Mouse (Mus musculus): ENCODE measurements around the gene Art3. TPM values are rescaled to one million over a fixed set of nuclear protein-coding genes. Genes with fewer than 3 reads are reported as not detected.

The Art3 gene
- polyA plus RNA-seq, 1 experiment from 2014 or later, result 12.6 TPM

DNA sequence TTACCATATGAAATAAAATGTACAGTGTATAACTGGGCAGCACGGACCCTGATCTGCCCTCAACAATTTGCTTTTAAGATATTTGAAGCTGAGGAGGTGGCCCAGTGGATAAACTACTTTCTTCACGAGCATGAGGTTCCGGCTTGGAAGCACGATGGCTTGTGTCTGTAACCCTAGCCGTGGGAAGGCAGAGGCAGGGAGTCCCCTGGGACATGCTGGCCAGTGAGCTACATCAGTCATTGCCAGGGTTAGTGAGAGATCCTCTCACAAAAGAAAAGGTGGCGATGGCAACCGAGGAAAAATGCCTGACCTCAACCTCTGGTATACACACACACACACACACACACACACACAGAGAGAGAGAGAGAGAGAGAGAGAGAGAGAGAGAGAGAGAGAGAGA lies 52.1 kb downstream of the Art3 start:
- no peak overlapping the region for H3K27ac ChIP-seq (ENCODE audit: low read length)
- H3K9ac ChIP-seq (ENCODE audit: low read length), result no peak overlapping the region
- H3K4me1 ChIP-seq (replicated peaks; ENCODE audit: control insufficient read depth, insufficient read depth, low read length), result no peaks in the 10 kb centered on the region; the same call in 1 of the 2 replicates
- 51% methylated on average over 7 of the region's 7 CpGs for WGBS
- no peaks in the 10 kb centered on the region for H3K36me3 ChIP-seq (ENCODE audit: control insufficient read depth, insufficient read depth, low read length)
- no peak for ATAC-seq (ENCODE audit: low read depth)
- H3K4me3 ChIP-seq (ENCODE audit: low read length), result no peak overlapping the region
- H3K27me3 ChIP-seq (ENCODE audit: control insufficient read depth, insufficient read depth, low read depth, low read length), result peaks cover 2% of the 10 kb centered on the region; the same call in 1 of the 2 replicates
- no peaks in the 10 kb centered on the region for H3K9me3 ChIP-seq (ENCODE audit: control insufficient read depth, low read length)
- H3K4me2 ChIP-seq (ENCODE audit: low read depth, low read length), result no peak overlapping the region

DNA sequence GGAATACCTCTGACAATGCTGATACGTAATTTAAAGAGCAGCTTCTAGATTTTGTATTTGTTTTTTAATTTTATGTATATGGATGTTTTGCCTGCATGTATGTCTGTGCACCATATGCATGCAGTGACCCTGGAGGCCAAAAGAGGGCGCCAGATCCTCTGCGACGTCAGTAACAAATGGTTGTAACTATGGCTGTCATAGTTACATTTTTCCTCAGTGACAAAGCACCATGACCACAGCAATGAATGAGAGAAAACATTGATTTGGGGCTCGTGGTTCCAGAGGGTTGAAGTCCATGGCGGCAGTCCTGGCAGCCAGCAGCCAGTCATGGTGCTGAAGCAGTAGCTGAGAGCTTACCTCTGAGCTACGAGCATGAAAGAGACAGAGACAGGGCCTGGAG lies 53.2 kb downstream of the Art3 start:
- no peak overlapping the region for H3K9ac ChIP-seq (ENCODE audit: low read length)
- H3K36me3 ChIP-seq (ENCODE audit: control insufficient read depth, insufficient read depth, low read length), result no peaks in the 10 kb centered on the region
- H3K27ac ChIP-seq (ENCODE audit: low read length), result no peak overlapping the region
- H3K4me3 ChIP-seq (ENCODE audit: low read length), result no peak overlapping the region
- no peaks in the 10 kb centered on the region; the same call in 1 of the 2 replicates for H3K4me1 ChIP-seq (replicated peaks; ENCODE audit: control insufficient read depth, insufficient read depth, low read length)
- no peak for ATAC-seq (ENCODE audit: low read depth)
- H3K4me2 ChIP-seq (ENCODE audit: low read depth, low read length), result no peak overlapping the region
- H3K9me3 ChIP-seq (ENCODE audit: control insufficient read depth, low read length), result no peaks in the 10 kb centered on the region
- WGBS, result 45% methylated on average over 7 of the region's 7 CpGs
- peaks cover 6% of the 10 kb centered on the region for H3K27me3 ChIP-seq (ENCODE audit: control insufficient read depth, insufficient read depth, low read depth, low read length)

DNA sequence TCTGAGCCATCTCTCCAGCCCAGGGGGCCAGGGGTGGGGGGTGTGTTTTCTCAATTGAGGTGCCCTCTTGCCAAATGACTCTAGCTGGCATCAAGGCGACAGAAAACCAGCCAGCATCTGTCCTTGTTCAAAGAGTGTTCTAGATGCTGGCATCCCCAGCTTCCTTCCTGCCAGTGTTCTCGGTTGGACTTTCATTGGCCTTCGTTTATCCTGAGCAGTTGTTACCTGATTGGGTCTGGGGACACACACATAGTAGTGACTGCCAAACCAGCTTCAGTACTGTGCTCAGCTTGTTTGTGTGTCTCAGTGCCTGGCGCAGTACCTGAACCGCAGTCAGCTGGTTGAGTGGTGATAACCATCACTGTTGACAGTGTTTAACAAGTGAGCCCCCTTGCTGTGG lies 54.5 kb downstream of the Art3 start:
- Histone ChIP-seq H3K27me3 (ENCODE audit: control insufficient read depth, insufficient read depth, low read depth, low read length) (peaks cover 16% of the 10 kb centered on the region), H3K36me3 (ENCODE audit: control insufficient read depth, insufficient read depth, low read length) (no peaks in the 10 kb centered on the region), H3K9me3 (ENCODE audit: control insufficient read depth, low read length) (no peaks in the 10 kb centered on the region), H3K4me3 (ENCODE audit: low read length) (no peak overlapping the region), H3K9ac (ENCODE audit: low read length) (no peak overlapping the region), H3K27ac (ENCODE audit: low read length) (no peak overlapping the region), H3K4me1 (replicated peaks; ENCODE audit: control insufficient read depth, insufficient read depth, low read length) (no peaks in the 10 kb centered on the region; the same call in 1 of the 2 replicates), H3K4me2 (ENCODE audit: low read depth, low read length) (no peak overlapping the region)
- ATAC-seq (ENCODE audit: low read depth), result no peak
- WGBS, result 64% methylated on average over 5 of the region's 5 CpGs

DNA sequence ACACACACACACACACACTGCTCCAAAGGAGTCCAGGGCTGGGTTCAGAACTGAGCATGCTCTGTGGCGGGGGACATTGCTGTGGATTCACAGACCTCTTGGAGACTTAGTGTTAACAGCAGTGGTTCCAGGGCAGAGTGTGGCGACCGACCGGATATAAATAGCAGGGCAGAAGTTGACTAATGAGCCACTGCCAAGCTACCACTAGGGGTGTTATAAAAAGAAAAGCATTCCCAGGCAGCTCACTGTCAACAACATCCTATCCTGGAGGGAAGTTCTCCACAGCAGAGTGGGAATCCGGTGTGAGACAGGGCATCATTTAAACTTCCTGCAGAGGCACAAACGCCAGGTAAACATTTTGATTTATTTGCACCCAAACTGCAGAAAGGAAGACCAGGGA lies 55.0 kb downstream of the Art3 start:
- H3K9me3 ChIP-seq (ENCODE audit: control insufficient read depth, low read length), result no peaks in the 10 kb centered on the region
- peaks cover 22% of the 10 kb centered on the region for H3K27me3 ChIP-seq (ENCODE audit: control insufficient read depth, insufficient read depth, low read depth, low read length)
- no peak overlapping the region for H3K27ac ChIP-seq (ENCODE audit: low read length)
- H3K36me3 ChIP-seq (ENCODE audit: control insufficient read depth, insufficient read depth, low read length), result no peaks in the 10 kb centered on the region
- no peaks in the 10 kb centered on the region; the same call in 1 of the 2 replicates for H3K4me1 ChIP-seq (replicated peaks; ENCODE audit: control insufficient read depth, insufficient read depth, low read length)
- ATAC-seq (ENCODE audit: low read depth), result peak; percentile 69
- H3K4me3 ChIP-seq (ENCODE audit: low read length), result no peak overlapping the region
- H3K9ac ChIP-seq (ENCODE audit: low read length), result no peak overlapping the region
- no peak overlapping the region for H3K4me2 ChIP-seq (ENCODE audit: low read depth, low read length)
- WGBS, result 20% methylated on average over 6 of the region's 6 CpGs

DNA sequence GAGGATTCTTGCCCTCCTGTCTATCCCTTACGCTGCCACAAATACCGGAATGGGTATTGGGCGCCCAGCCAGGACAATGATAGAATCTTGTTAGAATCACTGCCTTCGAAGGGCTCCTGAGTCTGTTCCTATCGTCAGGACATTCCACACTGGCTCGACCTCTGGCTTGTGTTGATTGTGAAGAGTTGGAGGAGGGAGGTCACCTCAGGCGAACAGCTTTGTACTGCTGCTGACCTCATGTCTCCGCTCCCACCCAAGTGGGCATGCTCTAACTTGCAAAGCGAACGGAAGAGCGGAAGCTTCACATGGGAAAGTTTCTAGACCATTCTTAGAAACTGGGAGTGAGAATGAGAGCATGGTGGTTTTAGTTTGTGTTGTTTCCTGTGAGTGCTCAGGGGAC lies 55.8 kb downstream of the Art3 start:
- H3K4me2 ChIP-seq (ENCODE audit: low read depth, low read length), result no peak overlapping the region
- peaks cover 29% of the 10 kb centered on the region for H3K27me3 ChIP-seq (ENCODE audit: control insufficient read depth, insufficient read depth, low read depth, low read length)
- H3K4me1 ChIP-seq (replicated peaks; ENCODE audit: control insufficient read depth, insufficient read depth, low read length), result no peaks in the 10 kb centered on the region; the same call in 1 of the 2 replicates
- no peaks in the 10 kb centered on the region for H3K9me3 ChIP-seq (ENCODE audit: control insufficient read depth, low read length)
- H3K9ac ChIP-seq (ENCODE audit: low read length), result no peak overlapping the region
- WGBS, result 56% methylated on average over 11 of the region's 11 CpGs
- no peaks in the 10 kb centered on the region for H3K36me3 ChIP-seq (ENCODE audit: control insufficient read depth, insufficient read depth, low read length)
- no peak overlapping the region for H3K4me3 ChIP-seq (ENCODE audit: low read length)
- no peak overlapping the region for H3K27ac ChIP-seq (ENCODE audit: low read length)
- no peak for ATAC-seq (ENCODE audit: low read depth)

DNA sequence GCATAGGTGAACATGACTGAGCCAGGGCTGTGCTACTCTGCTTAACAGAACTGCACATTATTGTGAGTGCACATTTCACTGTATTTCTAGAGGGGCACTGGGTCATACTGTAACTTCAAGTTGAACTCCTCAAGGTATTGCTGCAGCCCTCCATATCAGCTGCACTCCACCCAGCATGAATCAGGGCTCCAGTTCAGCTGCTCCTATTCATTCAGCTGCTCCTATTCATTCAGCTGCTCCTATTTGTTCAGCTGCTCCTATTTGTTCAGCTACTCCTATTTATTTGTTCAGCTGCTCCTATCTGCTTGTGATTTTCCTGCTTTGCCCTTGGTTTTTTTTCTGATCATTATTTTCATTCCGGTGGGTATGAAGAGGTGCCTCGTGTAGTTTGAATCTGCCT lies 58.4 kb downstream of the Art3 start:
- H3K4me1 ChIP-seq (replicated peaks; ENCODE audit: control insufficient read depth, insufficient read depth, low read length), result no peaks in the 10 kb centered on the region; the same call in 1 of the 2 replicates
- 65% methylated on average over 2 of the region's 2 CpGs for WGBS
- H3K36me3 ChIP-seq (ENCODE audit: control insufficient read depth, insufficient read depth, low read length), result no peaks in the 10 kb centered on the region
- H3K4me2 ChIP-seq (ENCODE audit: low read depth, low read length), result no peak overlapping the region
- no peaks in the 10 kb centered on the region for H3K9me3 ChIP-seq (ENCODE audit: control insufficient read depth, low read length)
- H3K27me3 ChIP-seq (ENCODE audit: control insufficient read depth, insufficient read depth, low read depth, low read length), result peaks cover 46% of the 10 kb centered on the region
- H3K9ac ChIP-seq (ENCODE audit: low read length), result no peak overlapping the region
- ATAC-seq (ENCODE audit: low read depth), result no peak
- H3K4me3 ChIP-seq (ENCODE audit: low read length), result no peak overlapping the region
- no peak overlapping the region for H3K27ac ChIP-seq (ENCODE audit: low read length)

DNA sequence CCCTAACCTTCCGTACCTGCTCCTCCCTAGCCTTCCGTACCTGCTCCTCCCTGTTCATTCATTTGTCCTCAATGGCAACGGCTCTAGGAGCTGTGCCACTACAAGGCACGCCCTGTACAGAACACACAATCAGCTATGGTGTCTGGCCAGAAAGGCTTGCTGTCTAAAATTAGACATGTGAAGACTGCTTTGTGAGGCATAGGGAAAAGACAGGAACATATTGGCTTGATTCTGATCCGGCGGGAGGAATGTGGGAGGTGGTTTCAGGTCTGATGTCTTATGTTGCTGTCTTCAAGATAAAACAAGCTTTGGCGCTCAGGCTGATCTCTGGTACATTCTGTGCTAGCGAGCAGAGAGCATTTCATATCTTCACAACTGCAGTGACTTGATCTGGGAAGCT lies 59.0 kb downstream of the Art3 start:
- Histone ChIP-seq H3K9ac (ENCODE audit: low read length) (no peak overlapping the region), H3K9me3 (ENCODE audit: control insufficient read depth, low read length) (no peaks in the 10 kb centered on the region), H3K4me2 (ENCODE audit: low read depth, low read length) (no peak overlapping the region), H3K27me3 (ENCODE audit: control insufficient read depth, insufficient read depth, low read depth, low read length) (peaks cover 46% of the 10 kb centered on the region), H3K36me3 (ENCODE audit: control insufficient read depth, insufficient read depth, low read length) (no peaks in the 10 kb centered on the region), H3K27ac (ENCODE audit: low read length) (no peak overlapping the region), H3K4me1 (replicated peaks; ENCODE audit: control insufficient read depth, insufficient read depth, low read length) (no peaks in the 10 kb centered on the region; the same call in 1 of the 2 replicates), H3K4me3 (ENCODE audit: low read length) (no peak overlapping the region)
- WGBS, result 59% methylated on average over 8 of the region's 8 CpGs
- ATAC-seq (ENCODE audit: low read depth), result no peak

DNA sequence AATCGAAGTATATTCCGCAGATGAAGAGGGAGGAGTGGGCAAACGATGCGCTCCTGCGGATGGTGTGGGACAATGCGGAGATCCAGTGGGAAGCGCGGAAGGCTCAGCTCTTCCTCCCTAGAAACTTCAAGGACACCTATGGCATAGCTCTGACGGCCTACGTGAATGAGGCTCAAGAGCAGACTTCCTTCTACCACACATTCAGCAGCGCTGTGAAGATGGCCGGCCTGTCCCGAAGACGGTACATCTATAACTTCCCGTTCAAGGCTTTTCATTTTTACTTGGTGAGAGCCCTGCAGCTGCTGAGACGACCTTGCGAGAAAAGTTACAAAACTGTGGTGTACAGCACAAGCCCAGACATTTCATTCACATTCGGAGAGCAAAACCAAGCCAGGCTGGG lies 60.9 kb downstream of the Art3 start:
- Histone ChIP-seq H3K27me3 (ENCODE audit: control insufficient read depth, insufficient read depth, low read depth, low read length) (peaks cover 46% of the 10 kb centered on the region), H3K9ac (ENCODE audit: low read length) (no peak overlapping the region), H3K4me3 (ENCODE audit: low read length) (peak overlapping the region; percentile 36), H3K4me1 (replicated peaks; ENCODE audit: control insufficient read depth, insufficient read depth, low read length) (no peaks in the 10 kb centered on the region; the same call in 1 of the 2 replicates), H3K9me3 (ENCODE audit: control insufficient read depth, low read length) (no peaks in the 10 kb centered on the region), H3K36me3 (ENCODE audit: control insufficient read depth, insufficient read depth, low read length) (no peaks in the 10 kb centered on the region), H3K4me2 (ENCODE audit: low read depth, low read length) (peak overlapping the region; percentile 53), H3K27ac (ENCODE audit: low read length) (no peak overlapping the region)
- WGBS, result 36% methylated on average over 18 of the region's 18 CpGs
- ATAC-seq (ENCODE audit: low read depth), result no peak

DNA sequence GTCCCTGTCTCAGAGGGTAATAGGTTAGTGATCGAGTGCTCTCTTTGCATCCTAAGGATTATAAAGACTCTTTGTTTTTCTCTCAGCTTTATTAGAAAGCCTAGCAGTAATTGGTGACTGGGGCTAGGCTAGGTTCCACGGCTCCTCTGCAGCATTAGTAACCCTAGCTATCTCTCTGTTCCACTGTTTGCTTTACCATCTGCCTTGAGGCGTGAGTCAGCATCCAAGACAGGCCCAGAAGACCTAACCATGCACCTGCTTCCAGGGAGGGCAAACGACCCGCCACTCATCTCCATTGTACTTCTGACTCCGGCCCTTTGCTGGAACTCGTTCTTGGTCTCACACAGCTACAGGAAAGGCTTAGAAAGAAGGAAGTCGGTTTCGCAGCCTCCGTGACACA lies 62.2 kb downstream of the Art3 start:
- Histone ChIP-seq H3K4me3 (ENCODE audit: low read length) (no peak overlapping the region), H3K9ac (ENCODE audit: low read length) (no peak overlapping the region), H3K27ac (ENCODE audit: low read length) (no peak overlapping the region), H3K4me1 (replicated peaks; ENCODE audit: control insufficient read depth, insufficient read depth, low read length) (no peaks in the 10 kb centered on the region; the same call in 1 of the 2 replicates), H3K36me3 (ENCODE audit: control insufficient read depth, insufficient read depth, low read length) (no peaks in the 10 kb centered on the region), H3K9me3 (ENCODE audit: control insufficient read depth, low read length) (no peaks in the 10 kb centered on the region), H3K27me3 (ENCODE audit: control insufficient read depth, insufficient read depth, low read depth, low read length) (peaks cover 43% of the 10 kb centered on the region), H3K4me2 (ENCODE audit: low read depth, low read length) (no peak overlapping the region)
- WGBS, result 51% methylated on average over 10 of the region's 10 CpGs
- no peak for ATAC-seq (ENCODE audit: low read depth)

DNA sequence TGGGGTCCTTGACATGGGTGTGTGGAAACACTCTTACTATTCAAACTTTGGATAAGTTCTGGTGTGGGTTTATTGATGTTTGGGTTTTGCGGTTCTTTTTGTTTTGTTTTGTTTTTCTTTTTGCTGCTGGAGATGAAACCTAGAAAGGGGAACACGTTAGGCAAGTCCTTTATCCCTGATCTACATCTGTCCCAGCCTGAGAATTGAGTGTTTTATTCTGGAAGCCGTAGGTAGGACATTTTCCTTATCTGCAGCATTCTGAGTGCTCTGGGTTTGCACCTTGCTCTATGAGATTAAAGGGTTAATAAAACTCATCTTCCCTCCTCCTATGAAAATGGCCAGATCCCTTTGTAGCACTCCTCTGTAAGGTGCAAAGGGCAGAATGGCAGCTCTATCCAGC lies 64.1 kb downstream of the Art3 start:
- WGBS, result 80% methylated on average over 3 of the region's 3 CpGs
- no peak overlapping the region for H3K4me3 ChIP-seq (ENCODE audit: low read length)
- ATAC-seq (ENCODE audit: low read depth), result no peak

More for the DNA sequence above, 64.1 kb downstream of the Art3 start:
- Histone ChIP-seq H3K4me2 (ENCODE audit: low read depth, low read length) (no peak overlapping the region), H3K9me3 (ENCODE audit: control insufficient read depth, low read length) (no peaks in the 10 kb centered on the region), H3K9ac (ENCODE audit: low read length) (no peak overlapping the region), H3K27ac (ENCODE audit: low read length) (no peak overlapping the region), H3K4me1 (replicated peaks; ENCODE audit: control insufficient read depth, insufficient read depth, low read length) (no peaks in the 10 kb centered on the region; the same call in 1 of the 2 replicates), H3K36me3 (ENCODE audit: control insufficient read depth, insufficient read depth, low read length) (no peaks in the 10 kb centered on the region), H3K27me3 (ENCODE audit: control insufficient read depth, insufficient read depth, low read depth, low read length) (peaks cover 33% of the 10 kb centered on the region)
